In the genomic region with DNA sequence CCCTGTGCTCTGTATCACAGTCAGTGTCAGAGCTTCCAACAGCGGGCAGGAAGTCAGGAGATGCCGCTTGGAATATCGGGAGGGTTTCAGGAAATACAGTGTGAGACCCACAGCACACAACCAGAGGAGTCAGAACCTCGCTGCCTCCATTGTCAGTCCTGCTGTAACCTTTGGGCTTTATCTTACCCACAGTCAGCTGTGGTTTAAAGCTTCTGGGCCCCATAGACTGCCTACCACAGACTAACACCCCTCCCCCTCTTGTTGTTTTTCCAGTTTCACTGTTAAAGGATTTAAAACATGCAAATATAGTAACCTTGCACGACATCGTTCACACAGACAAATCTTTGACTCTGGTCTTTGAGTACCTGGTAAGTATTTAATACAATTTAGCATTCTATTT, we compare ENCODE assay signal across 23 mouse cellular contexts.
DNase-seq lines count a peak whose midpoint lies in the region; ATAC-seq lines count a peak whose summit lies in the region.
"Had no signal": no experiment of that assay in that cellular context is flagged by ENCODE, and none has a peak within 500 bp of the region (broad histone marks: within the 10 kb centered on the region; RNA-seq: fewer than 3 reads in every experiment).

No protein-coding gene starts in this region.

- no peaks in the 10 kb centered on the region for H3K27me3 ChIP-seq in heart, embryonic 10.5 days (ENCODE audit: insufficient read depth, poor library complexity, severe bottlenecking)
- H3K27me3 ChIP-seq: hindbrain, embryonic 12.5 days; liver, embryonic 12.5 days had no signal

- peaks cover 6% of the 10 kb centered on the region; the same call in 1 of the 2 replicates for H3K4me1 ChIP-seq in heart, embryonic 10.5 days
- H3K4me1 ChIP-seq: forebrain, embryonic 10.5 days; hindbrain, embryonic 12.5 days; midbrain, embryonic 10.5 days had no signal

- no peak overlapping the region for H3K4me3 ChIP-seq in heart, embryonic 10.5 days
- H3K4me3 ChIP-seq: forebrain, embryonic 10.5 days; heart, adult 2 months; hindbrain, embryonic 12.5 days; liver, embryonic 12.5 days; midbrain, embryonic 10.5 days had no signal

- H3K9me3 ChIP-seq in heart, embryonic 10.5 days: no peaks in the 10 kb centered on the region
- H3K9me3 ChIP-seq: forebrain, embryonic 10.5 days; hindbrain, embryonic 12.5 days; liver, embryonic 12.5 days; midbrain, embryonic 10.5 days had no signal

- 65% methylated on average over 6 of the region's 6 CpGs for WGBS in heart, embryonic 10.5 days

- peak; percentile 46 for DNase-seq in heart, adult 11 months
- DNase-seq in heart, embryonic 10.5 days (ENCODE audit: low spot score): no peak
- DNase-seq in induced T-regulatory cell, adult 2 months (ENCODE audit: low read depth): peak; percentile 79
- peak; percentile 61 for DNase-seq in naive thymus-derived CD4-positive, alpha-beta T cell, adult 2 months (ENCODE audit: low read depth)
- DNase-seq in right cerebral cortex, adult 18-20 months: no peak
- no peak for DNase-seq in urinary bladder, postnatal 36 days (ENCODE audit: low spot score in 2 of 2)
- DNase-seq: cerebellum, adult 18-20 months; cerebellum, postnatal 36 days; gastrocnemius, postnatal 14 days; heart, adult 2 months; kidney, adult 18-20 months; layer of hippocampus, adult 9-11 months; lung, adult 2 months; lung, postnatal 36 days; thymus, adult 18-20 months had no signal

- H3K27ac ChIP-seq in heart, embryonic 10.5 days: no peak overlapping the region
- H3K27ac ChIP-seq: forebrain, embryonic 10.5 days; heart, adult 2 months; hindbrain, embryonic 12.5 days; kidney, postnatal 0 days; liver, embryonic 12.5 days; midbrain, embryonic 10.5 days had no signal

- H3K36me3 ChIP-seq in heart, embryonic 10.5 days: 0 out of 2 replicates have a peak, but pooled peaks cover 19% of the 10 kb centered on the region

- peak; percentile 66 for ATAC-seq in CD4-positive, CD25-positive, alpha-beta regulatory T cell, adult 4 months
- ATAC-seq: forebrain, embryonic 16.5 days; liver, embryonic 12.5 days; midbrain, embryonic 16.5 days had no signal

Comparison
In these comparisons a context has a peak if more than half of its experiments do, and no peak if none do; other contexts are left out.
1. DNase-seq: peak in heart, adult 11 months (single experiment), induced T-regulatory cell, adult 2 months (single experiment) and naive thymus-derived CD4-positive, alpha-beta T cell, adult 2 months (single experiment); none in heart, embryonic 10.5 days (single experiment), right cerebral cortex, adult 18-20 months (single experiment) and urinary bladder, postnatal 36 days (0 of 2).